Mouse (Mus musculus) A20 (cell line): Measurements from ENCODE around the gene Adrm1.

Experiments used
- DNase-seq: peaks from one replicate; pipeline ENCODE4 v3.0.0-alpha.2; 2011; ENCODE audit warnings: low read depth, low spot score

Gene Adrm1

DNA sequence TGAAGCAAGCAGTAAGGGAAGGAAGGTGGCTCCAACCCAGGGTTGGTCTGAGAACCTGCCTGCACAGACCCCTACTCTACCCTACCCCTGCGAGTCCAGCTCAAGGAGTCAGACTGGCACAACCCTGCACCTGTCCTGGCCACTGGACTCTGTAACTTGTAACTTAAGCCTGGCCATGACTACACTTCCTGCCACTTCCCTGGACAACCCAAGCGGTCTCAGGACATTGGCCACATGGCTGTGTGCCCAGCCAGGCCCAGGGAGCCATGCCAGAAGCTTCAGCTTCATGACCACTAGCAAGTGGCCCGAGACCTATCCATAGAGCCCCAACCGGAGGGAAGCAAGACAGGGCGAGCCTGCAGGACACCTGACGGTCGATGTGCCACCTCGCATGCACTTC is 46.3 kb downstream of the Adrm1 start:
- DNase-seq = no peak

DNA sequence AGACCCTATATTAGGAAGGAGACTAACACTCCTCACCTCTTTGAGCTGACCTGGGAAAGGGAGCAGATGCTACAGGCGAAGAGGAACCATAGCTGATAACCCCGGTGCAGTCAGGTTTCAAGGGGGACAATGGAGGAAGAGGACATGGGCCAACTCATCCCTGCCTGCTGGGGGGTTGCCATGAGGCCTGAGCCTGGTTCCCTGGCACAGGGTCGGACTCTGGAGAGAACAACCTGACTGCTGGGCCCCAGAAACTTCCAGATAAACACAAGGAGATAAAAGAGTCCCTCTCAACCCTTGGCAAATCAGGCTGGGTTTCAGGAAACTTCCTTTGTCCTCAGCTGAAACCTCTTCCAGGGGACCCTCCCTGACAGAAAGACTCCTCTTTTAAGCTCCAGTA is 47.0 kb downstream of the Adrm1 start:
- DNase-seq = no peak

DNA sequence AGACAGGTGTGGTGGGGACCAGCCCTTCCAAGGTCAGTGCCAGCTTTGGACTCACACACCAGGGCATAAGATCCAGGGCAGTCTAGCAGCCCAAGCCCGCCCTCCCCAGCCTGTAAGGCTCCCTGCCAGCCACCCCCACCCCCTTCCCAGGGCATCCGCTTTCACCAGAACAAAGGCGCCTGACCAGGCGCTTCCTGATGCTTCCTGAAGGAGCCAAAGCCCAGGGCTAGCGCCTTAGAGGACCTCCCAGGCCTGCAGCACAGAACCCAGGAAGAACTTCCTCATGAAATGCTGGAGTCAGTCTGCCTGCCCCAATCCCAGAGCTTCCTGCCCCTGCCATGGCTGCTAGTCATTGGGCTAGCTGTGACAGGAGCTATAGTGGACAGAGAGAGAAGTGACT is 47.4 kb downstream of the Adrm1 start:
- no peak for DNase-seq

DNA sequence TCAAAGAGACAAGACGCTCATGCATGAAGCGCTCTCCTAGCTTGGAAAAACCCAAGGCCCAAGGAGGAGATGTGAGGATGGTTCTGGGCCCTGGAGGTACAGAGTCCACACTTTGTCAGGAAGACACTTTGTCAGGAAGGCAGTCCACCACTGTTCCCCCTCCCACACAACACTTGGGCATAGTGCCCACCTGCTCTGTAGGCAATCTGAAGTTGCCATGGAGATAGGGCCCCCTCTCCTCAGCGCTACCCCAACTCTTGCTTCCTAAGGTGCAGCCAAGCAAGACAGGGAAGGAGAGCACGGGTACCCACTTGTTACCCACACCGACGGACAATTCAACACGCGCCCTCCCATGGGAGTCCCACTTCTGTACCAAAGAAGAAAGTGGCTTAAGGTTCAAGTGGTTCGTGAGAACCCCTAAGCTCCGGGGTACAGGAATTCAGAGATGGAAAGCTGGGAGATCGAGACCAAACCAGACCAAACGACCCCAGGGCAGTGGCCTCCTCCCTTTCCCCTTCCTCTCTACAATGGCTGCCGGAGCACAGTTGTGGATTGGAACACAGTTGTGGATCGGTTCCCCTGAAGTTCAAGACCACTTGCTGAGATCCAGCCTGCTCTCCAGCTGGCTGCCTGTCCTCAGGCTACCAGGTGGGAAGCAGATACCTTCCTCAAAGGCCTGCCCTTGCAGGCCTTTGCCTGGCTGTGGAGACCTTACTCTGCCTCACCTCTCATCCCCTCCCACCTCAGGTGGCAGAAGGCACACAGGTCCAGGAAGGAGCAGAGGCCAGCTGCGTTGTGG is 48.1 kb downstream of the Adrm1 start:
- no peak for DNase-seq

DNA sequence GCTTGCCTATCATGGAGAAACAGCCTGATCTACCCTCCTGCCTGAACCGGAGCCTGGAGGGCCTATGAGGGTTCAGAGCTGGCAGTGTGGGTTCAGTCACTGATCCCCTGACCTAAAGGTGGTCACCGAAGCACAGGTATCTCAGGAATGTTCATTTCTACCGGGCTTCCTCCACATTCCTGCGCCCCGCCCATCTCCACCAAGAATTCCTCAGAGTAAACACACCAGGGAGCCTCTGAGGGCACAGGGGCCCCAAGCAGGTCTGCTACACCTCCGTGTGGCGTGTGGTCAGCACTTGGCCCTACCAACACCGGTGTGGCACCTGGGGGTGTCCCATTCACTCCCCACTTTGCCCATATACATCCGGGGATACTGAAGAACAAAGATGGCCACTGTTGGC is 48.9 kb downstream of the Adrm1 start:
- DNase-seq = no peak

DNA sequence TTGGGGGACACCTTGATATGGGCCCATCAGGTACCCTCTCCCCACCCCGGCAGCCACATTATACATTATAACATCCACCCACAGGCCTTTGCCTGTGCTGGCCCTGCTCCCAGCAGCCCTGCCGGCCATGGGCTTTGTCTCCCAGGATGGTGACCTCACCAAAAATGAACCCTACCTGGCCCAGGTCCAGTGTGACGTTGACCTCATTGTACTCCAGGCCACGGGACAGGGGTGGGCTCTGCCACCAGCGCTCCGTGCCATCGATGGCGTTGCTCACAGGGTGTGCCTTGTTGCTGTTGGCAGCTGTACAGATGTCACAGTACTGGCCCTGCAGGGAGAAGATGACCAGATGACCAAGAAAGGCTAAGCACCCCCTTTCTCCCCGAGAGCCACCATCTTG is 49.8 kb downstream of the Adrm1 start:
- DNase-seq = no peak

DNA sequence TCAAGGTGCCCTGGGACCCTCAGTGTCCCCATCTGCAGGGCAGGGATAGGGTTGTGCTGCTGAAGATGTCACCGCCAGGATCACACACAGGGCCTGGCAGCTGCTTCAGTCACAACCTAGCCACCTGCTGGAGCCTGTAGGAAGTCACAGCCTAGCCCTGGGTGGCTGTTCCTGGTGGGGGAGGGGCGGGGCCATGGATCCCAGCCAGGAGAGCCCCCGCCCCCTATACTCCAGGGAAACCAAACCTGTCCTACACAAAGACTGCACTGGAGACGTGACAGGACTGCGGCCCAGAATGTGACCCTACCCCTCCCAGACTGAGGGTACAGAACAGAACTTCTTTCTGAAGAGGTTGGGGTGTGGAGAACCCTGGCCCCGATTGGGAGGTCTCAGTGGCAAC is 51.0 kb downstream of the Adrm1 start:
- no peak for DNase-seq

DNA sequence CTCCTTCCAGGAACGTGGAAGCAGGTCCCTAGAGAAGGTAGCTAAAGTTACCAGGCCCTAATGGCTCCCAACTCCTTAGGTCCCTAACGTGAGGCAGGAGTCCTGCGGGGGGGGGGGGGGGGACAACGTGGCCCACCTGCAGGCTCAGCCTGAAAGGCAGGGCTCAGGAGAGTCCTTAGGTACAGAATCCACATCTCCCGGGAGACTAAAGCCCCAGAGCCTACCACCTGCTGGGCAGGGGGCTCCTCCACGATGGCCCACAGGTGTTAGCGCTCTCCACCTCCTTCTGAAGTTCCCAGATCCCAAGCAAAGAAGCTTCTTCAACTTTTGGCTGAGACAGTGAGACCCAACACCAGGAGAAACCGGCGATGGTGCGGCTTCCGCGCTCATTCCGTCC is 53.4 kb downstream of the Adrm1 start:
- DNase-seq = no peak

DNA sequence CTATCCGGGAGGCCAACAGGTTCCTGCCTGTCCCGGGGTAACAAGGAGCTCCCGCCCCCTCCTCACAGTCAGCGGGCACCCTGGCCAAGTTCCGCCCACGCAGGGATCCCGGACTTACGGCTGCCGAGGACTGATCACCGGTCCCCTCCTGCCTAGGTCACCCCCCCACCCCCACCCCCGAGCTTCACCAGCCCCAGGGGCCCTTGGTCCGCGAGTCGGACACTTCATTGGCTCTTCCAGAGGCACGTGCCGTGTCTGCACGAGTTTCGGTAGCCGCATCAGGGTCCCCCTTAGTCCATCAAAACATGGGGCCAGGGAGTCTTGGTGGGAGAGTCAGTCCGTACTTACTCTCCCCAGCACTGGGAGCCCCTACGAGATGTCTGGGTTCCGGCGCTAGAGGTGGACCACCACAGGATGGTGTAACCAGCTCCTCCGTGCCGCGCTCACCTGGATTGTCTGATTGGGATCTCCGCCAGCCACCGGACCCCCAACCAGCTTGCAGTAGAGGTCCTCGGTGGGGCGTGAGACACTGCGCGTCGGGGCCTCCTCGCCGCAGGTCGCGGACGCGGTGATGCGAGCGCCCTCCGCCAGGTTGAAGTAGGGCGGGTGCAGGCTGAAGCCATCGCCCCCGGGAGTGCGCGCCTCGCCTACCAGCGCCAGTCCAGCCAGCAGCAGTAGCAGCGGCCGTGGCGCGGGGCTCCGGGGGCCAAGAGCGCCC is 53.9 kb downstream of the Adrm1 start:
- DNase-seq = no peak
